Mouse (Mus musculus) ovary, adult 10 weeks (tissue): ENCODE results near the gene Gm48552. TPM values are rescaled to one million over a fixed set of nuclear protein-coding genes. Genes with fewer than 3 reads are reported as not detected.

Experiments used
- polyA plus RNA-seq: library from polyadenylated mRNA; stranded (reverse); fragments of 350-450 nt; fragmentation: Illumina TruSeq; extraction: RNeasy Lipid Tissue Mini Kit (QIAGEN cat#74804); gene quantifications from one replicate; pipeline ENCODE4 v1.2.3, GENCODE M21; 2014

Gm48552 gene
- 0.88 TPM for polyA plus RNA-seq

GRCm38 (mm10) chr10:81388505-81389055 is at the start of gene Gm48552:
Gm48552 (plus strand) TSS chr10:81389005.

GRCm38 (mm10) chr10:81342686-81343505 is 45.9 kb upstream of the Gm48552 start, which contains the start of gene Gipc3:
Gipc3 (minus strand) TSS chr10:81343266.

GRCm38 (mm10) chr10:81350351-81351063 is 38.3 kb upstream of the Gm48552 start, which contains the start of gene Hmg20b:
Hmg20b (minus strand) TSS chr10:81350480.

GRCm38 (mm10) chr10:81356991-81357844 is 31.6 kb upstream of the Gm48552 start, which contains the start of gene Mfsd12:
Mfsd12 (plus strand) TSS chr10:81357491.

GRCm38 (mm10) chr10:81365672-81366476 is 22.9 kb upstream of the Gm48552 start, which contains the start of gene 4930404N11Rik:
4930404N11Rik (minus strand) TSS chr10:81365816.

GRCm38 (mm10) chr10:81377793-81378552 is 10.8 kb upstream of the Gm48552 start, which contains the start of gene Fzr1:
Fzr1 (minus strand) TSS chr10:81378516.

GRCm38 (mm10) chr10:81383802-81384604 is 4.8 kb upstream of the Gm48552 start, which contains the start of the genes Dohh and Gm48551:
Dohh (plus strand) TSS chr10:81384428.
Gm48551 (plus strand) TSS chr10:81384466.

GRCm38 (mm10) chr10:81392781-81393185 is 4.0 kb downstream of the Gm48552 start, which contains the start of gene Smim24:
Smim24 (plus strand) TSS chr10:81393051.

Other genes starting within 250 kb of the Gm48552 start
- 0.46 TPM for gene Pias4, start 221.1 kb upstream of the Gm48552 start, polyA plus RNA-seq
- 6.8 TPM for gene Eef2, start 212.4 kb upstream of the Gm48552 start, polyA plus RNA-seq
- not detected for gene Dapk3, start 206.0 kb upstream of the Gm48552 start, polyA plus RNA-seq
- not detected for gene 4930442H23Rik, start 205.2 kb upstream of the Gm48552 start, polyA plus RNA-seq
- not detected for gene Nmrk2, start 187.0 kb upstream of the Gm48552 start, polyA plus RNA-seq
- gene Atcay, start 158.2 kb upstream of the Gm48552 start, polyA plus RNA-seq: not detected
- 0.66 TPM for gene Zfr2, start 155.8 kb upstream of the Gm48552 start, polyA plus RNA-seq
- gene Matk, start 136.1 kb upstream of the Gm48552 start, polyA plus RNA-seq: not detected
- gene Mrpl54, start 122.1 kb upstream of the Gm48552 start, polyA plus RNA-seq: not detected
- gene Apba3, start 122.0 kb upstream of the Gm48552 start, polyA plus RNA-seq: not detected
- not detected for gene Tjp3, start 97.4 kb upstream of the Gm48552 start, polyA plus RNA-seq
- gene Pip5k1c, start 96.0 kb upstream of the Gm48552 start, polyA plus RNA-seq: 2.6 TPM
- 0.17 TPM for gene Cactin, start 67.9 kb upstream of the Gm48552 start, polyA plus RNA-seq
- gene Tbxa2r, start 60.3 kb upstream of the Gm48552 start, polyA plus RNA-seq: not detected
- gene Gipc3, start 45.7 kb upstream of the Gm48552 start, polyA plus RNA-seq: not detected
- gene Hmg20b, start 38.5 kb upstream of the Gm48552 start, polyA plus RNA-seq: 4.2 TPM
- not detected for gene Mfsd12, start 31.5 kb upstream of the Gm48552 start, polyA plus RNA-seq
- not detected for gene 4930404N11Rik, start 23.2 kb upstream of the Gm48552 start, polyA plus RNA-seq
- 0.26 TPM for gene Fzr1, start 10.5 kb upstream of the Gm48552 start, polyA plus RNA-seq
- gene Dohh, start 4.6 kb upstream of the Gm48552 start, polyA plus RNA-seq: not detected
- gene Gm48551, start 4.5 kb upstream of the Gm48552 start, polyA plus RNA-seq: not detected
- not detected for gene Smim24, start 4.0 kb downstream of the Gm48552 start, polyA plus RNA-seq
- gene Nfic, start 66.6 kb downstream of the Gm48552 start, polyA plus RNA-seq: 14.2 TPM
- gene Celf5, start 93.7 kb downstream of the Gm48552 start, polyA plus RNA-seq: not detected
- gene Ncln, start 107.4 kb downstream of the Gm48552 start, polyA plus RNA-seq: not detected
- not detected for gene S1pr4, start 111.1 kb downstream of the Gm48552 start, polyA plus RNA-seq
- not detected for gene Gna15, start 135.2 kb downstream of the Gm48552 start, polyA plus RNA-seq
- gene Gna11, start 156.2 kb downstream of the Gm48552 start, polyA plus RNA-seq: 1.7 TPM
- gene Aes, start 170.5 kb downstream of the Gm48552 start, polyA plus RNA-seq: 10.1 TPM
- 3.3 TPM for gene Tle2, start 185.6 kb downstream of the Gm48552 start, polyA plus RNA-seq
- 9.7 TPM for gene Tle6, start 212.1 kb downstream of the Gm48552 start, polyA plus RNA-seq
- 0.77 TPM for gene BC025920, start 217.3 kb downstream of the Gm48552 start, polyA plus RNA-seq
- not detected for gene Sirt6, start 238.8 kb downstream of the Gm48552 start, polyA plus RNA-seq
- 2.0 TPM for gene Ankrd24, start 239.5 kb downstream of the Gm48552 start, polyA plus RNA-seq